Mouse (Mus musculus) stomach, postnatal 0 days (tissue): ENCODE data around the gene Fgfr2.

Experiments
- CTCF ChIP-seq: IDR thresholded peaks from 2 replicates; pipeline ENCODE4 v1.5.1; 2016; ENCODE audit warnings: antibody characterized with exemption, low read depth, mild to moderate bottlenecking, moderate library complexity
- EP300 ChIP-seq: optimal IDR thresholded peaks from 2 replicates; pipeline ENCODE3; 2016; ENCODE audit warnings: antibody characterized with exemption

- TF ChIP-seq CTCF (no peak), EP300 (no peak)
Measured at GRCm38 (mm10) chr7:131437051-131437450, 1686.1 kb downstream of the Fgfr2 start.
